Mouse (Mus musculus) embryo, embryonic 11 days (tissue): ENCODE results near the gene Tmem211.

ENCODE experiments used
- DNase-seq: peaks from one replicate; pipeline ENCODE4 v3.0.0-alpha.2; 2015

Tmem211 gene

GRCm38 (mm10) chr5:113226632-113227102, at the start of gene Tmem211:
Tmem211 (plus strand) TSS chr5:113226909.
- peak; percentile 92 for DNase-seq

GRCm38 (mm10) chr5:113179451-113179842, 47.3 kb upstream of the Tmem211 start:
- DNase-seq, result peak; percentile 63

- peak; percentile 93 for DNase-seq
These were observed 46.6 kb upstream of the Tmem211 start for GRCm38 (mm10) chr5:113179843-113180682.

- no peak for DNase-seq
These were observed 46.0 kb upstream of the Tmem211 start for GRCm38 (mm10) chr5:113180755-113181154.

GRCm38 (mm10) chr5:113181441-113181840, 45.3 kb upstream of the Tmem211 start:
- DNase-seq, result peak; percentile 46

- no peak for DNase-seq
These were observed 36.2 kb upstream of the Tmem211 start for GRCm38 (mm10) chr5:113190558-113190957.

GRCm38 (mm10) chr5:113191901-113192300, 34.8 kb upstream of the Tmem211 start:
- no peak for DNase-seq

- DNase-seq, result no peak
These were observed 32.9 kb upstream of the Tmem211 start for GRCm38 (mm10) chr5:113193762-113194161.

- no peak for DNase-seq
These were observed 31.3 kb upstream of the Tmem211 start for GRCm38 (mm10) chr5:113195451-113195850.

GRCm38 (mm10) chr5:113195907-113196306, 30.8 kb upstream of the Tmem211 start:
- no peak for DNase-seq

GRCm38 (mm10) chr5:113196916-113197794, 29.6 kb upstream of the Tmem211 start:
- no peak for DNase-seq

- no peak for DNase-seq
These were observed 27.5 kb upstream of the Tmem211 start for GRCm38 (mm10) chr5:113199126-113199771.

- no peak for DNase-seq
These were observed 27.0 kb upstream of the Tmem211 start for GRCm38 (mm10) chr5:113199772-113200134.

- no peak for DNase-seq
These were observed 22.5 kb upstream of the Tmem211 start for GRCm38 (mm10) chr5:113204193-113204592.

- no peak for DNase-seq
These were observed 19.9 kb upstream of the Tmem211 start for GRCm38 (mm10) chr5:113206670-113207352.

- no peak for DNase-seq
These were observed 18.7 kb upstream of the Tmem211 start for GRCm38 (mm10) chr5:113208048-113208447.

- peak; percentile 23 for DNase-seq
These were observed 17.9 kb upstream of the Tmem211 start for GRCm38 (mm10) chr5:113208622-113209400.

- no peak for DNase-seq
These were observed 17.3 kb upstream of the Tmem211 start for GRCm38 (mm10) chr5:113209401-113209750.

GRCm38 (mm10) chr5:113209898-113210297, 16.8 kb upstream of the Tmem211 start:
- DNase-seq, result no peak

GRCm38 (mm10) chr5:113210314-113210713, 16.4 kb upstream of the Tmem211 start:
- DNase-seq, result no peak

- no peak for DNase-seq
These were observed 14.4 kb upstream of the Tmem211 start for GRCm38 (mm10) chr5:113212156-113212835.
